In genomic region chr17:4994813-4995560, GRCm38 (mm10) we compare ENCODE assay signal across 8 mouse cellular contexts. TPM values are rescaled to one million over a fixed set of nuclear protein-coding genes. Genes with fewer than 3 reads are reported as not detected.
A peak's percentile ranks its signal among the peaks of the same experiment; 100 is the strongest.
DNase-seq lines count a peak whose midpoint lies in the region; ATAC-seq and TF ChIP-seq lines count a peak whose summit lies in the region.

No protein-coding gene starts in this region.

- H3K27me3 ChIP-seq in intestine, postnatal 0 days (replicated peaks; ENCODE audit: control insufficient read depth, insufficient read depth, low read length): no peaks in the 10 kb centered on the region
- H3K27me3 ChIP-seq in limb, embryonic 15.5 days: no peaks in the 10 kb centered on the region
- no peaks in the 10 kb centered on the region for H3K27me3 ChIP-seq in midbrain, embryonic 15.5 days (replicated peaks)

- no peaks in the 10 kb centered on the region for H3K36me3 ChIP-seq in intestine, postnatal 0 days (ENCODE audit: control insufficient read depth, insufficient read depth)
- H3K36me3 ChIP-seq in limb, embryonic 15.5 days: no peaks in the 10 kb centered on the region
- no peaks in the 10 kb centered on the region for H3K36me3 ChIP-seq in midbrain, embryonic 15.5 days (replicated peaks)

- H3K4me3 ChIP-seq in intestine, postnatal 0 days (ENCODE audit: low read depth, low read length): peak overlapping the region; percentile 95
- peak overlapping the region; percentile 94 for H3K4me3 ChIP-seq in limb, embryonic 15.5 days
- H3K4me3 ChIP-seq in midbrain, embryonic 15.5 days: peak overlapping the region; percentile 69

- no peaks in the 10 kb centered on the region for H3K4me1 ChIP-seq in intestine, postnatal 0 days (replicated peaks; ENCODE audit: control insufficient read depth, insufficient read depth, low read length)
- H3K4me1 ChIP-seq in limb, embryonic 15.5 days: peaks cover 15% of the 10 kb centered on the region; the same call in 1 of the 2 replicates
- H3K4me1 ChIP-seq in midbrain, embryonic 15.5 days: peaks cover 30% of the 10 kb centered on the region

- no peaks in the 10 kb centered on the region for H3K9me3 ChIP-seq in intestine, postnatal 0 days (ENCODE audit: control insufficient read depth)
- H3K9me3 ChIP-seq in limb, embryonic 15.5 days: no peaks in the 10 kb centered on the region
- H3K9me3 ChIP-seq in midbrain, embryonic 15.5 days: no peaks in the 10 kb centered on the region

- peak overlapping the region; percentile 77 for H3K4me2 ChIP-seq in intestine, postnatal 0 days (replicated peaks; ENCODE audit: low read depth)
- H3K4me2 ChIP-seq in limb, embryonic 15.5 days: peak overlapping the region; percentile 56
- H3K4me2 ChIP-seq in midbrain, embryonic 15.5 days: peak overlapping the region; percentile 73

- no peak for TF ChIP-seq CTCF in intestine, postnatal 0 days (IDR thresholded peaks at IDR 0.05; ENCODE audit: low read depth)

- WGBS in intestine, postnatal 0 days: 0% methylated on average over 66 of the region's 81 CpGs
- WGBS in limb, embryonic 15.5 days: under 1% methylated on average over 58 of the region's 81 CpGs
- WGBS in midbrain, embryonic 15.5 days: 0% methylated on average over 67 of the region's 81 CpGs

- peak; percentile 79 for DNase-seq in 3134 (ENCODE audit: extremely low read depth, insufficient read length, low spot score)
- peak; percentile 83 for DNase-seq in adrenal gland, adult 2 months
- peak; percentile 51 for DNase-seq in embryo, embryonic 11.5 days (ENCODE audit: low read depth, low spot score)
- peak; percentile 69 to 73 for DNase-seq in spleen, postnatal 36 days (ENCODE audit: low spot score in 2 of 2)

- ATAC-seq in granulocyte monocyte progenitor cell, adult 5-6 weeks (replicated peaks; ENCODE audit: poor library complexity, severe bottlenecking): peak; percentile 33
- peak; percentile 50 for ATAC-seq in intestine, postnatal 0 days
- peak; percentile 62 for ATAC-seq in limb, embryonic 15.5 days (ENCODE audit: insufficient number of reproducible peaks, low FRiP score, low TSS enrichment, low read depth)
- ATAC-seq in midbrain, embryonic 15.5 days (replicated peaks): peak; percentile 69

- peak overlapping the region; percentile 99 for H3K9ac ChIP-seq in intestine, postnatal 0 days (ENCODE audit: low read depth, low read length)
- peak overlapping the region; percentile 98 for H3K9ac ChIP-seq in limb, embryonic 15.5 days
- H3K9ac ChIP-seq in midbrain, embryonic 15.5 days: peak overlapping the region; percentile 99

- peak overlapping the region; percentile 99 for H3K27ac ChIP-seq in intestine, postnatal 0 days (ENCODE audit: low read depth, low read length)
- peak overlapping the region; percentile 100 for H3K27ac ChIP-seq in limb, embryonic 15.5 days
- H3K27ac ChIP-seq in midbrain, embryonic 15.5 days: peak overlapping the region; percentile 100

RNA-seq across cellular contexts. Expression of gene Arid1b, which starts 0.9 kb away (rescaled TPM):
- 10 to 100 TPM; 52.1 to 83.8 TPM for total RNA-seq in adrenal gland, adult 2 months (2021)
- polyA plus RNA-seq in adrenal gland, adult 2 months (2012; rRNA removed): 130 and 174 TPM in 2 replicates
- 39.2 and 51.1 TPM in 2 replicates for total RNA-seq in granulocyte monocyte progenitor cell, adult 5-6 weeks (2014; fragmentation: Nextera tagmentation)
- 24.1 and 29.4 TPM in 2 replicates for total RNA-seq in granulocyte monocyte progenitor cell, adult 5-6 weeks (2017)
- polyA plus RNA-seq in intestine, postnatal 0 days (2015; fragmentation: Nextera tagmentation; extraction: Ambion mirVana): 4.8 and 4.9 TPM in 2 replicates
- polyA plus RNA-seq in limb, embryonic 15.5 days (2015; fragmentation: Nextera tagmentation; extraction: Ambion mirVana): 11.0 and 11.4 TPM in 2 replicates
- polyA plus RNA-seq in midbrain, embryonic 15.5 days (2015; fragmentation: Nextera tagmentation; extraction: Ambion mirVana): 14.4 and 16.5 TPM in 2 replicates

Comparison
In these comparisons a context has a peak if more than half of its experiments do, and no peak if none do; other contexts are left out.
1. Peak in every context shown above with its lines: DNase-seq, ATAC-seq, H3K4me3 ChIP-seq and H3K27ac ChIP-seq.